Mouse (Mus musculus): ENCODE results near the gene Ino80d.

The Ino80d gene

DNA sequence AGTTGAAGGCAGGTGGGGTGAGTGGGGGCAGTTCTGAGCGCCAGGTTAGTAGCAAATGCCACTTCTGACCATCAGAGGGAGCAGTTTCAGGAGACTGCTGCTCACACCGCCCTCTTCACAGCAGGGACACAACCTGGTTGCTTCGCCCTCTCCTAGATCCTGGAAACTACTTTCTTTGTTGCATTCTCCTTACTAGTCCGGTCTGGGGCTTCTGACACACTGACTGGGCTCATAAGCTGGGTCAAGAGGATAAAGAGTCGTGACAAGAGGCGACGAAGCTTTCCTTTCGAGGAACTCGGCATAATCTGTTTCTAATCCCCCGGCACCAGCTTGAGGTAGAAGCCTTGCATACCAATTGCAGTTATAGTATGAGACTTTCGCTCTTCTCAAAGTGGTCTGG, 129.9 kb downstream of the Ino80d start:
- DNase-seq = peak; percentile 60 to 71

DNA sequence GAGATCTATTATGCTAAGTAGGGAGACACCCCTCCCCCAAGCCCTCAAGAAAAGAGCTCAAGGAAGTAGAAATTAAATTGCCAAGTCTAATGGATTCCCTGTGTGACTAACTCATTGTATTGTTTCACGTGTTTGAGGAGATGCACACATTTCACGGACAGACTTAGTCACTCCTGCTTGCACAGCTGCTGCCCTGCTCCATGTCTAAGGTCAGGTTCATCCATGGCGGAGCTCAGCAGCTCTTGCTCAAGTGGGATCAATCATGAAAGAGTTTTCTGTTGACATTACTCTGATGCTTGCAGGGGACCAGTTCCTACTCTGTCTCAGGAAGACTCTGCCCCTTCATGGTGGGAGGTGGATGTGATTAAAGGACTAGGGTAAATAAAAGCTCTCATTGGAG, 137.7 kb downstream of the Ino80d start:
- no peak for DNase-seq

DNA sequence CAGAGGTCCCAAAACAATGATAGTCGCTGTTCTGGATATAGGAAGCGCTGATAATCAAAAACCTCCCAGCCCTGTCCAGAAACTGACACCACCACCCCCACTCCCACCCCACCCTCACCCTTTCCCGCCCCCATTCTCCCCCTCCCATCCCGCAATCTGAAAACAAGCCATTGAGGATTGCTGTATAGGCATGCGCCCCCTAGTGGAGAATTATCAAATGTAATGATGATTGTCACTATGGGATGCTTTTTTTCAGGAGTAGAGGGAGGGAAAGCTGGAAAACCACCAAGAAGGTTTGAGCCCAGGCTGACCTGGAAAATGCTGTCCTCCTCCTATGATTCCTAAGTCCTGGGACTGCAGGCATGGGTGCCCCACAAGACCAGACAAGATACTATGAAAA, 147.6 kb downstream of the Ino80d start:
- no peak for DNase-seq

DNA sequence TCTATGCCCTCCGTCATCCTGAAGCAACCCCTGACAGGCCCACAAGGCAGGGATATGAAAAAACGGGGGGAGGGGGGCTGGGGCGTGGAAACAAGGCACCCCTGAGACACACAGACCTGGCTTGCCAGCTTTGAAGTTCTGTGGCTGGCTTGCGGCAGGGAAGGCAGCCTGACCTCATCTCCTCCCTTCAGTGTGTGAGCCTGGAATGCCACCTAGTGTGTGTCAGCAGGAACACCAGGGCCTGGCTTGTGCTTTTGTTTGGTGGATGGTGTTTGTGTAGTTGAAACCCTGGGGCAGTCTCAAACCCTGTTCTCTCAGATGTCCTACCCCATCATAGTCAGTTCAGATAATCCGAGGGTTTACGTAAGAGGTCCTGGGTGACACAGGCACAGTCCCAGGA, 150.2 kb downstream of the Ino80d start:
- peak; percentile 66 to 69 for DNase-seq

DNA sequence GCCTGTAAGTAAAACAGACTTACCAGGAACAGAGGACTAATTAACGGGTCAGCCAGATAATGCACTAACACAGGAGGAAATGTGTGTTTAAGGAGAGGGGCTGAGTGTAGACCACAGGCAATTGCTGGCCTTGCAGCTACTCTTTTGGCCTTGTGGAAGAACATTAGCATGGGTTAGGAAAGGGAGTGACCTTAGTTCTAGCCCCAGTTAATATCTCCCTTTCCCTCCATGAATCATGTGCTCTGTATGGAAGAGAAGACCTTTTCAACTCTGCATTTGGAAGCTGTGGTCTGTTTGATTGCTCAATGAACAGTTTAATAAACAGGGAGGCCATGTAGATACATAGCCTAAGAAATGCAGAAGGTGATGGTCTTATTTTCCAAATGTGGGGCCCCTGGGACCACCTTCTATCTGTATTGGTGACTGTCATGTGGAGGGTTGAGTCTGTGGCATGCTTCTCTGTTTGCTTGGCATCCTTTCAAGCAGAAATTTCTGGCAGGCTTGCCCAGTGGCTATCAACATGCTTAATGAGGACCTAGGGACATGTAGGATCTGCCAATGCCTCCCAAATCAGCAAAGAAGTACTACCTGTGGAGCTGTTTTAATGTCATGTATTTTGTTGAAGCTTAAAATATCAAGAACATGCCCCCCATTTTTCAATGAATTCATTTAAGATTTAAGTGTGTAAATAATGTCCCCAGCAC, 157.4 kb downstream of the Ino80d start:
- DNase-seq = no peak

DNA sequence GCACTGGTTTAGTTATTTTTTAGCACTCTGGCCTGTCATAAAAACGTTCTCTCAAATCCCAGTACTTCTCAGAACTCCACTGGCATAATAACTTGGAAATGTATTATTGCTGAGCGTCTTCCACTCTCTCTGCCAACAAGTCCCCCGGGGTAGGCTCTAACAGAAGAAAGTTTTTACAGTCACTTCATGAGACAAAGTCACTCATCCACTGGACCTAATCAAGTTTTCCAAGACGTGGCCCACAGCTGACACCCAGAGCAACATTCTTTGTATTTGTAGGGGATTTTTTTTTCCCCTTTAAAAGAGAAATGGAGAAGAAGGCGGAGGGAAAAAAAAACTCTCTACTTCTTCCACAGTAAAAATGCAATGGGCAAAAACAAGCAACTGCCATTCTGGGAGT, 157.9 kb downstream of the Ino80d start:
- DNase-seq = no peak

DNA sequence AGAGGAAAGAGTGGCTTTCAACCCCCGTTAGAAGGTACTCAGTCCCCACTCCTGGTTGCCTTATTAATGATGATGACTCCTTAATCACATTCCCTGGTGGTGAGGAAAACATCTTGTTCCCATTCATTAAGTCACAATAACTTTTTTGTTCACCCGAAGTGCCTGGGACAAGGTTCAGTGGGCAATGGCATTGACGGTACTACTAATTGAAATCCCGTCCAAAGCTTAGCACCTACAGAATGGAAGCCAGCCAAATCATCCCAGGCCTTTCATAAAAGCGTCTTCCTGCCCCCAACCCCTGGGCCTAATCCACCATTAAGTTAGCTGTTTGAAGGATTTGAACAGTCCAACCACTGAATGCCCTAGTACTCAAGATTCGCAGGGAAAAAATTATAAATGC, 159.1 kb downstream of the Ino80d start:
- DNase-seq = no peak

DNA sequence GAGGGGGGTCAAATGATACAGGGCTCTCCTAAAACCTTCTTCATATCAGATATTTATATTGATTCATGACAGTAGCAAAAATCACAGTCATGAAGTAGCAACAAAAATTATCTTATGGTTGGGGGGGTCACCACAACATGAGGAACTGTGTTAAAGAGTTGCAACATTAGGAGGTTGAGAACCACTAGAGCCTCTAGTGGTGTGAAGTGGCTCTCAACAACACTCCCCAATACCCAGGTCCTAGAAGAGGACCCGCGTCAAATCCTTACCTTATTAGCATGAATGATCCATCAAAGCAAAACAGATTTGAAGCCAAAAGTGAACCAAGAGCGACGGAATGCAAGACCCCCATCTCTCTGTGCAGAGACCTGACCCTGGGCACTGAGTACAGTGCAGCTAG, 161.4 kb downstream of the Ino80d start:
- no peak for DNase-seq

DNA sequence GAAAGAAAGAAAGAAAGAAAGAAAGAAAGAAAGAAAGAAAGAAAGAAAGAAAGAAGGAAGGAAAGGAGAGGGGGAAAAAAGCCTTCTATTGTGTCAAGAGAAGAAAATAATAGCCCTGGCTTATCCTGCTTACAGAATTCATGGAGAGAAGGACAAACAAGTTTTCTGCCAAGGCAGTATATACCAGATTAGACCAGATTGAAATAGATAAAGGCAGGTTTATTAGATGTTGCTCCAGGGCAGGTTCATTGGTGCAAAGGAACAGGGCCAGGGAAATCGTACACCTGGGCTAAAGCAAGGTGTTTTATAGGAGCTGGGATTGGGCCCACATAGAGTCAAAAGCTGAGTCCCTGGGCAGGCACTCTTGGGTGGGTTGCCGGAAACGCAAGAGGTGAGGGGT, 162.1 kb downstream of the Ino80d start:
- DNase-seq = no peak

DNA sequence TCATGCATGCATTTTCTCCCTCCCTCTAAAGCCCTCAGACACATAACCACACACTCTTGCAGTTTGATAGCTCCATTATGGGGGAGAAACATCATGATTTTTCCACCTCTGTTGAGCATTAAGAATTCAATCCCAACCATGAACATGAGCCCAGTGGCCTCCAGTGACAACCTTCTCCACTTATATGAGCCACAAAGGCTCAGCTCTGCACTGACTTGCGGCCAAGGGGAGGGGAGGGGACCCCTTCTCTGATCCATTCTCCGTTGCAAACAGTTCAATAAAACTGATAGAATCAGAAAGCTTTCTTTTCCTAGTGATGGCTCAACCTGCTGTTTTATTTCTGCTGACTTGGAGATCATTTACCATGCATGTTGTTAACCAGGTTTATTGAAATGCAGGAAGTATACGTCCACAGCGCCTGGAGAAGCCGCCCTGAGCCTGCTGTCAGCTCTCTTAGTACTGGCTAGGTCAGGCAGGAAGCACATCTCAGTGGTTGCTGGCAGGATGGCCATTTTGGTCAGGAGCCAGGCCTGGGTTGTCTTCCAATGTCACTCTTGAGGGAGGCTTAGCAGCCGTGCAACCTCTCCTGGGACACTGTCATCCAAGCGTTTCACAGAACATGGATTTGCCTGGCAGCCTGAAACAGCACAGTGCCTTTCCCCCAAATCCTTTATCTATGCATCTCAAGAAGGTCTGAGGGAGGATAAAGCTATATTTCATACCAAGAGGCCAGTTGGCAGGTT, 163.2 kb downstream of the Ino80d start:
- DNase-seq = peak; percentile 63 to 72

DNA sequence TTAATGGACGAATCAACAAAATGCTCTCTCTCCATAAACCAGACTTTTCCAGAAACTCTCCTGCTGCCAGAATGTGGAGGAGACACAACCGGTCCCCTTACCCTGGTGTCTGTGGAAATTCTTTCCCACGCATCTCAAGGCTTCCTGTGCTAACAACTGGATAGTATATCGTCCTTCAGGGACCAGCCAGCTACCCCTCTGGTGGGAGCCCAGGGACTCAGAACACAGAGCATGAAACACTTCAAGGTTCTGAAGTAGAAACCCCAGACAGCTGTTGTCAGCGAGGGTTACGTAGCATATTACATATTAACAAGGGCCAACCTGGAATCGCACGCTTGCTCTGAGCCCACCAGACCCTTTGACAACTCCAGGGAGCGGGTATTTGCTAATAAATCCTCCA, 163.9 kb downstream of the Ino80d start:
- DNase-seq = no peak

DNA sequence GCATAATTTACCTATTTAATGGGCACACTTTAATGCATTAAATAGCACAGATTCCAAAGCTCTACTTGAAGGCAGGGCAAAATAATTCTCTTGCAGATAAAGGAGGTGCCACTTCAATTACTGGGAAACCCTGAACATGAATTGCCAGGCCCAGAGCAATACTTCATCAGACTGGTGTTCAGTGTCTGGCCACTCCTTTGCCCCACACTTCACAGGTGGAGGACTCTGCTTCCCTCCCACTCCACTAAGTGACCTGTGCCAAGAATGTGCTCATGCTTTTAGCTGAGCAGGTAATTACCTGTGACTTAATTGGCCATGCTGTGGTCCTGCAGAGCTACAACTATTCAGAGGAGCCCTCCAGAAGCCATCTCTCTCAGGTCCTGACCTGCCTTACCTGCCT, 166.7 kb downstream of the Ino80d start:
- DNase-seq = peak in 1 of 2 experiments; percentile 48

DNA sequence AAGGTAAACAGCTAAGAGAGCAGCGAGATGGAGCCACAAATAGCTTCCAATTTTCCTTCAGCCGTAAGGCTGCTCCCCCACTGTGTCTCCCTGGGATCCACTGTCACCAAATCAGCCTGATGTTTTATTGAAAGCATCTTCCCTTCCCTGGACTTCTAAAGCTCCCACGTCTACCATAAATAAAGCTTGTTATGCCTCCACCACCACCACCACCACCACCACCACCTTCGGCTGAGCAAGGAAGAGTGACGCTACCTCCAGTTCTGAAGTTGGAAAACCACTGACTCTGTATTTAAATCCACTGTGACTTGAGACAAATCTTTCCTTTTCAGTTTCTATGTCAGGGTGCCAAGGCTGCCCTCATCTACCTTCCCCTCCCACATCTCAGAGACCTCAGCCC, 167.5 kb downstream of the Ino80d start:
- DNase-seq = no peak

DNA sequence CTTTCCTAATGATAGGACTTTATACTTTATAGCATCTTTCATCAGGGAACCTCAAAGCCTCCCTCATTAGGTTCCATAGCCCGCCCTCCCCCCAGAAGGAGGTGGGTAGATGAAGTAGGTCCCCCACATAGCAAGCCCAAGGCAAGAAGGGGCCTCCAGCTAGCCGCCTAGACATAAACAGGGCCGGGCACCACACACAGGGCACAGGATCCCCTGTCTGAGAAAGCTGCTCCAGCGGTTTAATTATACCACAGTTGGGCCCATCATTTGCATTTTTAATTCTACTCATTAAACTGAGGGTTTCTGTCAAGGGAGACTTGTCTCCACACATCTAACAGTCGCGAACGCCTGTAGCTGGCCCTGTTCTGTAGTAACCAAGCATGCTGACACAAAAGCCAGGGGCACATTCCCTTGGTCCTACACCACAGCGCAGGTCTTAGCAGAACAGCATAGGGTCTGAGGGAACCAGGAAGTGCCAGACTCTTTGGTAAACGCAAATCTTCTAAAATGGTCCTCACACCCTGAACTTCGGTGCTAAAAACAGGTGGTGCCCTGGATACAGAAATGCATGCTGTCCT, 179.6 kb downstream of the Ino80d start:
- no peak for DNase-seq

DNA sequence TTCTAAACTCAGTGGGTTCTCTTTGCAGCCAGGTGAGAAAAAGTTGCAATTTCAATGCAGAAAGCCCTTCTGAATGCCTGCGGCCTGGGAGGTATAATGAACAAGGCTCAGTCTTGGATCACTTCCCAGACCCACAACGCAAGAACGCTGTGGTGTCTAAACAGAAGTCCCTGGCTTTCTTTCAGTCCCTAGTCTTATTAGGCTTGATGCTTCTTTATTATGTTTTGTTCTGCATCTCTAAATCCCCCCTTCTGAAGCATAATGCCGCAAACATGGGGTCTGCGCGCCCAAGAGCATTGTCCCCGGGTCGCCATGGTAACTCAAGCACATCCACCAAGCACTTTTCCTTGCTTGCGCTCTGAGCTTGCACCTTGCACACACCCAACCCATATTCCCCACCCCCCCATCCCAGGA, 180.4 kb downstream of the Ino80d start:
- DNase-seq = peak in 1 of 2 experiments; percentile 35

DNA sequence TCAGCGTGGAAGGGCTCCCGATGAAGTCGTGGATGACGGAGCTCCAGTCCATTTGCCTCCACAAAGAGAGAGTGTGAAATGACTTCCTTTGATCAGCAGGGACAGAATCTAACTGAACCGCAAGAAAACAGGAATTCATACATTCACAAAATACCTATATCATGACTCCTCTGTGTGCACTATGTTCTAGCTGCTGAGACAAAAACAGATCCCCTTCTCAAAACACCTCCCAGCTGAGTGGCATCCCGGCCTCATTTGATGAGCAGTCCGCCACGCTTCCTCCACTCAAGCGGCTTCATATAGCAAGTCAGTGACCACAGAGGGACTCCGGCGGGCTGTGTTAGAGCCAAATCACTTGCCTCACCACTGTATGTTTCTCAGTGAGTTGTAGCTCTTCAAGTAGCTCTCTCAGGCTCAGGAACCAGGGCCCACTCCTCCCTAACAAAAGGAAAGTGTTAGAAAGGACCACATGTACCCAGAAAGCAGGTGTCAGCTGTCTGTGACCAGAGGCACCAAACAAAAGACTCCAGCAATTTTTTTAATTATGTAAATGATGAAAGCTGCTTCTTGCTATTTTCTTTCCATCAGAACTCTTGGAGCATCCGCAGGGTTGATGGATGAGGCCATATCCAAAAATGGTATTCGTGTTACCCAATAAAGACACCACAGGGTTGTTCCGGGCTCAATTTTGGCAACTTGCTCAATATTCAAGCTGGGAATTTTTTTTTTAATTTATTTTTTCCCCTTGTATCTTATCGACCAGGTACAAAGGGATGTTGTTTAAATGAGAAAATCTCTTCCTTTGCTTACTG, 181.0 kb downstream of the Ino80d start:
- no peak for DNase-seq

DNA sequence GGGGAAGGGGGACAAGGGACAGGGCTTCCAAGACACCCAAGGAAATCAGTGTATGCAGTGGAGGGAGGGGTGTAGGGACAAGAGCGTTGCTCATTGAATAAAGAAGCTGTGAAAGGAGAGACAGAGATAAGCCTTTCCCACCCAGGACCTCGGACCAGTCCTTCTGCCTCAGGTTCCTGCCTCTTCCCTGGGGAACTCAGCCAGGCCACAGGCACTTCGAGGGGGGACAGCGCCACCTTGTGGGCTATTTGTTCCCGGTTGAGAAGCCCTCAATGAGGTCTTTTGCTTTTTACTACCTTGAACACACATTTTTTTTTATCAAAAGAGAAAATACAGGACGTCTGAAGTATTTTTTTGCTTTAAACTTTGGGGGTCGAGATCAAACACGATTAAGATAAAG, 185.0 kb downstream of the Ino80d start:
- DNase-seq = peak; percentile 83 to 92

DNA sequence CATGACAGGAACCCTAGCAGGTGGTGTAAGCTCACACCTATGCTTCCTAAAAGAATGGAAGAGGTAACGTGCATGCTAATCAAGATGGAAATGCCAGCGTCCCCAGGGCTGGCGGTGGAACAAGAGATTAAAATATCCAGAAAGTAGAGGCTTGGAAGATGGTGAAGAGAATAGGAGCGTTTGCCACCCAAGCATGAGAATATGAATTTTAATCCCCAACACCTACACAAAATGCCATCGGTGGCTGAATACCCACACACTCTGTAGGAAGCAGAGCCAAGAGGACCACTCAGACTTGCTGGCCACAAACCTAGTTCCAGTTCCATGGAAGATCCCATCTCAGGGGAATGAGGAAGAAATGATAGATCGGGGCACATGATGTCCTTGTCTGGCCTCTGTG, 195.2 kb downstream of the Ino80d start:
- DNase-seq = no peak

DNA sequence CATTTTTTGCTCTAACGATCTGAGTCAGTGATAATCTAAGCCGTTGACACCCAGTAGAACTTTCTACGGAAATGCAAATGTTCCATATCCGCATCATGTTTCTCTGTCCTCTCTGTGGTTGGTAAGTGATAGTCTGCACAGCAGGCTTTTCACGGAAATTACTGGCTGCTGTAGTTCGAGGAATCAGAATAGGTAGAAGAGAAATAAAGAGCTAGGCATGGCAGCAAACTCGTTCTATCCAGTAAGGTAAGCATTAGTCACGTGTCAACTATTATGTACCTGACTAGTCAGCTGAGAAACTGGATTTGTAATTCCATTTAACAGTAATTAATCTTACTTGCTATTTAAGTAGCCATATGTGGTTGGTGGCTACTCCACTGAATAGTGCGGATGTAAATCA, 197.9 kb downstream of the Ino80d start:
- no peak for DNase-seq

DNA sequence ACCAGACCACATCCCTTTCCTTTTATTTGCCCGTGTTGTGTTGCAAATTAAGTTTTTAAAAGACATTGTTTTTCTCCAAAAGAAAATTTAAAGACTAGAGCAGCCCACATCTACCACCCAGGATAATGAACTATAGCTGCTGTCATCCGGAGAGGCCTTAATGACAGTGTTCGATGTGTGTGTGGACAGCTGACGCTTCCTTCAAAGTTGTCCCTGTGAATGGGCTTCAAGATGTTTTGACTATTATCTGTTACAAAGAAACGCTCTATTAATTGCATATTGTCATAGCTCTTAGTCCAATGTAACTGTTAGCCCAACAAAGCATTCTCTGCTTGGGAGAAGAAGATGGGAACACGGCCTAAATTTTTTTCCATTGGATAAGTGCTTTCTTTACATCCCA, 200.0 kb downstream of the Ino80d start:
- no peak for DNase-seq

DNA sequence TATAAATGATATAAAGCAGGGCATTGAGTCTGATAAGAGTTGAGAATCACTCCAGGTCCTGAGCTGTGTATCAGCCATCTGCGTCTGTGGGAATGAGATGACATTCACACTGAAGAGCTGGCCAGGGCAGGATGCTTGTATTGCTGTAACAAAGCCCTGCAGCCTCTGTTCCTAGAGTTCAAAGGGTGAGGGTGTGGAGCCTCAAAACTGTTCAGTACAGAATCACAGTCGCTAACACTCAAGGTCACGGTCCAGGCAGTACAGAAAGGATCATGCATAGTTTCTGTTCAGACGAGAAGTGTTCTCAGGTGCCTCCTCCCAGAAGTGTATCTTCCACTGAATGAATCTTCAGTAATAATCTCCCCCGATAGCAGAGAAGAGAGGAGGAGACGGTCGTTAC, 203.0 kb downstream of the Ino80d start:
- DNase-seq = no peak

DNA sequence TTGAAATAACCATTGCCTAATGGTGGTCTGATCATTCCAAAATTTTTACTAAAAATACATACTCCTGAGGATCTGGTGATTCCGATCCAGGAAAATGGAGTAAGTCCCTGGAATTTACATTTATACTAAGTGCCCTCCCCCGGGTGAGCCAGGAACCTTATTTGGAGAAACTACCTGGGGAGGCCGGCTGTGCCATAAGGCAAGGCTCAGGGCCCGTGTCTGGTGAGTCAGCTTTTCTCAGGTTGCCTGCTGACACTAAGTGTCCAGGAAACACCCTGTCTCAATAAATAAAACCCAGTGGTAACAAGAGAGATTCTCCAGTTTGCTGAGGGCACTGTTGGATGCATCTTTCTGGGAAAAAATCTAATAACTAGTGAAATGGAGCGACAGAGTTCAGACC, 205.3 kb downstream of the Ino80d start:
- no peak for DNase-seq

DNA sequence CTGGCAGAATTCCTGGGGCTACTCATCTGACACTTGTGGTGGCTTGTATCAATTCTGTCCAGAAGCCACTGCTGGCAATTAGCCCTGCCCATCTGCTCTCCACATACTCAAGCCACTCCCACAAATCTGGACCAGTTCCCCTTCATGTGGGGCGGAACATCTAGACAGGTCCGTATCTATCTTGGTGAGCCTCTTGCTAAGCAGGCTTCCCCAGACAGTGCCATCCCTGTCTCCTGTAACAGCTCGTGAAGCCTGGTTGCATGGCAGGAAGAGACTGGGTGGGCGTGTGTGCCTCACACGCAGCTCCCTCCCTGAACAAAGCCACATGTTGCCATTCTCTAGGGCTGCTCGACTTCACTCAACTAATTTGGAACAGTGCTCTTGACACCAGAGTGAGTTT, 206.0 kb downstream of the Ino80d start:
- DNase-seq = no peak
